Mouse (Mus musculus) midbrain, embryonic 13.5 days (tissue): ENCODE results near the gene Gm14459. TPM values are rescaled to one million over a fixed set of nuclear protein-coding genes. Genes with fewer than 3 reads are reported as not detected.
"Not testable (repeated sequence)": the region's sequence is repeated elsewhere in the genome, so short reads cannot be mapped to it uniquely, and the experiment has no call there.

Experiments
- ATAC-seq: fragments of 200-750 bp; cut with Nextera tagmentation; 2 replicates; pipeline ENCODE4 v1.8.0; 2017; ENCODE audit warnings: mild to moderate bottlenecking, moderate TSS enrichment, moderate library complexity
- H3K27ac ChIP-seq: fragments of 300-500 bp; sonication (generic); 2 replicates; pipeline ENCODE4 v1.5.1; 2015; ENCODE audit warnings: inconsistent platforms, mild to moderate bottlenecking, moderate library complexity
- H3K27me3 ChIP-seq: fragments of 300-500 bp; sonication (generic); 2 replicates; pipeline ENCODE4 v1.6.1; 2015; ENCODE audit warnings: mild to moderate bottlenecking, inconsistent platforms
- H3K36me3 ChIP-seq: fragments of 300-500 bp; sonication (generic); 2 replicates; pipeline ENCODE4 v1.6.1; 2015; ENCODE audit warnings: mild to moderate bottlenecking, inconsistent platforms
- H3K4me1 ChIP-seq: fragments of 300-500 bp; sonication (generic); replicated peaks from 2 replicates; pipeline ENCODE4 v1.6.1; 2015; ENCODE audit warnings: inconsistent platforms
- H3K4me2 ChIP-seq: fragments of 300-500 bp; sonication (generic); replicated peaks from 2 replicates; pipeline ENCODE4 v1.6.1; 2015; ENCODE audit warnings: moderate library complexity, mild to moderate bottlenecking, inconsistent platforms
- H3K4me3 ChIP-seq: fragments of 300-500 bp; sonication (generic); replicated peaks from 2 replicates; pipeline ENCODE4 v1.5.1; 2015; ENCODE audit warnings: mild to moderate bottlenecking, inconsistent platforms
- H3K9ac ChIP-seq: fragments of 300-500 bp; sonication (generic); replicated peaks from 2 replicates; pipeline ENCODE4 v1.6.1; 2015; ENCODE audit warnings: mild to moderate bottlenecking, inconsistent platforms
- H3K9me3 ChIP-seq: fragments of 300-500 bp; sonication (generic); 2 replicates; pipeline ENCODE4 v1.6.1; 2016; ENCODE audit warnings: mild to moderate bottlenecking, inconsistent platforms
- WGBS: fragments of 180-500 bp; shearing (Covaris S2); methylation state at CpG from one replicate; pipeline ENCODE4 v1.1.7; 2015; 5-methylcytosine and 5-hydroxymethylcytosine counted together
- polyA plus RNA-seq: library from polyadenylated mRNA; unstranded; fragments of >200 nt; fragmentation: Nextera tagmentation; extraction: Ambion mirVana; gene quantifications from 2 replicates; pipeline ENCODE4 v1.2.1, GENCODE M21; 2015

Gm14459 gene
- polyA plus RNA-seq, result not detected in 2 replicates

DNA sequence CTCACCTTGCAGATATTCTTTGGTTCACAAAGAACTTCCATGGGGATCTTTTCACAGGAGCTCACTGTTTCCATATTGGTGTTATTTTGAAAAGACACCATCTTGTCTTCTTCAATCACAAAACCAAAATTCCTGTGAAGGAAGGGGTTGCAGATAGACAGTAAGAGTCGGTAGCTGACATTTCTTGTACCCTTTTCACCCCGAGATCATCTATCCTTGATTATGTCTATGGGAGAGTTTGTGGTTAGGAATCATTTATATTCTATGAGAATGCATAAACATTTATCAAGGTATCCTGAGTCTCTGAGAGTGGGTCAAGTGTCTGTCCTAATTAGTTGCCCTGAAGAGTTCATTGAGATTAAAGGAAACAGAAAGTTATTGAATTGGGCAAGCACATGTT is at the start of gene Gm14459:
Gene Gm14459 (minus strand): TSS at position 101 of the 400 bp plus-strand sequence.
- H3K36me3 ChIP-seq, result no peaks in the 10 kb centered on the region
- no peak within 1 kb of the TSS for H3K27ac ChIP-seq
- H3K9me3 ChIP-seq, result 0 out of 2 replicates have a peak, but pooled peaks cover 6% of the 10 kb centered on the region
- 85% methylated on average over 2 of the region's 2 CpGs for WGBS
- no peaks in the 10 kb centered on the region for H3K27me3 ChIP-seq
- H3K4me1 ChIP-seq, result no peaks in the 10 kb centered on the region
- H3K4me2 ChIP-seq, result no peak within 1 kb of the TSS
- no peak for ATAC-seq
- no peak within 1 kb of the TSS for H3K9ac ChIP-seq
- no peak within 1 kb of the TSS for H3K4me3 ChIP-seq

DNA sequence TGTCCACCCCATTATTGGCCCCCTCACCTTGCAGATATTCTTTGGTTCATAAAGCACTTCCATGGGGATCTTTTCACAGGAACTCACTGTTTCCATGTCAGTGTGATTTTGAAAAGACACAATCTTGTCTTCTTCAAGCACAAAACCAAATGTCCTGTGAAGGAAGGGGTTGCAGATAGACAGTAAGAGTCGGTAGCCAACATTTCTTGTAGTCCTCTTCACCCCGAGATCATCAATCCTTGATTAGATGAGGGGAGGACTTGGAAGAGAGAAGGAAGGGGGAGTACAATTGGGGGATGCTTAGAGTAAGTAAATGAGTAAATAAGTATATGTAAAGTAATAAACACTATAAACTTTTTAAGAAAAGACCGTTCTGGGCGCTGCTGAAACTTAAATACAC is 23.4 kb upstream of the Gm14459 start, which contains the start of gene Ssxb6:
Gene Ssxb6 (minus strand): TSS at position 101 of the 400 bp plus-strand sequence.
- H3K4me2 ChIP-seq, H3K27ac ChIP-seq, H3K4me3 ChIP-seq, H3K27me3 ChIP-seq, H3K9ac ChIP-seq, H3K9me3 ChIP-seq, H3K36me3 ChIP-seq, ATAC-seq, H3K4me1 ChIP-seq: not testable (repeated sequence)
- WGBS, result 67% methylated on average over 4 of the region's 4 CpGs

Other genes with a start within 250 kb of the Gm14459 start
- not detected in 2 replicates for gene Ssxb10, start 197.5 kb downstream of the Gm14459 start, polyA plus RNA-seq
- gene Ssxb9, start 158.0 kb downstream of the Gm14459 start, polyA plus RNA-seq, result not detected in 2 replicates
- gene Ssxb1, start 111.6 kb downstream of the Gm14459 start, polyA plus RNA-seq, result not detected in 2 replicates
- not detected in 2 replicates for gene Ssxb2, start 63.2 kb downstream of the Gm14459 start, polyA plus RNA-seq
- gene Ssxb6, start 23.3 kb upstream of the Gm14459 start, polyA plus RNA-seq, result not detected in 2 replicates
- not detected in 2 replicates for gene Ssxb3, start 66.9 kb upstream of the Gm14459 start, polyA plus RNA-seq
- not detected in 2 replicates for gene Ssxb8, start 165.9 kb upstream of the Gm14459 start, polyA plus RNA-seq
- gene Ssx9, start 223.5 kb upstream of the Gm14459 start, polyA plus RNA-seq, result not detected in 2 replicates